In genomic region chr1:179667450-179667849, GRCm38 (mm10) we compare ENCODE assay signal across 8 mouse cellular contexts. TPM values are rescaled to one million over a fixed set of nuclear protein-coding genes. Genes with fewer than 3 reads are reported as not detected.
A peak's percentile ranks its signal among the peaks of the same experiment; 100 is the strongest.
DNase-seq lines count a peak whose midpoint lies in the region; ATAC-seq and TF ChIP-seq lines count a peak whose summit lies in the region.

No protein-coding gene starts in this region.

- H3K4me3 ChIP-seq in C2C12 (ENCODE audit: insufficient read depth, poor library complexity, severe bottlenecking), result peak overlapping the region; percentile 61
- H3K4me3 ChIP-seq in forebrain, embryonic 13.5 days, result peak overlapping the region; percentile 70
- H3K4me3 ChIP-seq in liver, embryonic 13.5 days (replicated peaks), result peak overlapping the region; percentile 67

- H3K4me2 ChIP-seq in forebrain, embryonic 13.5 days, result peak overlapping the region; percentile 68
- H3K4me2 ChIP-seq in liver, embryonic 13.5 days, result peak overlapping the region; percentile 79

- H3K9ac ChIP-seq in forebrain, embryonic 13.5 days, result peak overlapping the region; percentile 77
- peak overlapping the region; percentile 64 for H3K9ac ChIP-seq in liver, embryonic 13.5 days

- H3ac ChIP-seq in C2C12 (ENCODE audit: control insufficient read depth, insufficient read length, low read depth), result peak overlapping the region; percentile 84

- peaks cover 3% of the 10 kb centered on the region for H3K79me3 ChIP-seq in C2C12 (ENCODE audit: low read depth)

- H3K4me1 ChIP-seq in forebrain, embryonic 13.5 days, result peaks cover 16% of the 10 kb centered on the region
- peaks cover 16% of the 10 kb centered on the region for H3K4me1 ChIP-seq in liver, embryonic 13.5 days (replicated peaks)

- WGBS in forebrain, embryonic 13.5 days, result 8% methylated on average over 7 of the region's 7 CpGs
- WGBS in liver, embryonic 13.5 days (ENCODE audit: insufficient replicate concordance), result 41% methylated on average over 7 of the region's 7 CpGs

- no peaks in the 10 kb centered on the region for H3K27me3 ChIP-seq in C2C12 (ENCODE audit: control insufficient read depth, insufficient read depth, insufficient read length)
- no peaks in the 10 kb centered on the region for H3K27me3 ChIP-seq in forebrain, embryonic 13.5 days
- peaks cover 48% of the 10 kb centered on the region for H3K27me3 ChIP-seq in liver, embryonic 13.5 days

- TF ChIP-seq CTCF in C2C12 (IDR thresholded peaks at IDR 0.05; ENCODE audit: control insufficient read depth, insufficient read depth, insufficient read length), result no peak

- H3K9me3 ChIP-seq in forebrain, embryonic 13.5 days (replicated peaks), result no peaks in the 10 kb centered on the region
- H3K9me3 ChIP-seq in liver, embryonic 13.5 days (replicated peaks), result no peaks in the 10 kb centered on the region

- DNase-seq in gastrocnemius, adult 18-20 months (ENCODE audit: low spot score), result peak; percentile 34
- no peak for DNase-seq in gastrocnemius, postnatal 36 days
- DNase-seq in liver, embryonic 13.5 days, result no peak
- DNase-seq in urinary bladder, postnatal 36 days (ENCODE audit: low spot score in 2 of 2), result no peak
- DNase-seq in adrenal gland, adult (ENCODE audit: inconsistent age in 2 of 2, low spot score in 1 of 2), result no peak
- DNase-seq in adrenal gland, postnatal 25 days, result no peak

- H3K36me3 ChIP-seq in C2C12 (ENCODE audit: control insufficient read depth, insufficient read depth), result peaks cover 3% of the 10 kb centered on the region
- H3K36me3 ChIP-seq in forebrain, embryonic 13.5 days (ENCODE audit: poor library complexity, severe bottlenecking), result peaks cover 8% of the 10 kb centered on the region
- no peaks in the 10 kb centered on the region for H3K36me3 ChIP-seq in liver, embryonic 13.5 days

- peak; percentile 26; the same call in 1 of the 2 replicates for ATAC-seq in forebrain, embryonic 13.5 days
- no peak for ATAC-seq in liver, embryonic 13.5 days (ENCODE audit: low read depth)

- peak overlapping the region; percentile 75 for H3K27ac ChIP-seq in forebrain, embryonic 13.5 days
- no peak overlapping the region for H3K27ac ChIP-seq in liver, embryonic 13.5 days

- intact Hi-C loops in gastrocnemius, postnatal 36 days (cut with DNase I), result no loop called here

- no peaks in the 10 kb centered on the region for H3K79me2 ChIP-seq in C2C12 (ENCODE audit: control insufficient read depth, insufficient read depth)

TF ChIP-seq in C2C12, 6 proteins besides CTCF, POLR2A, EP300 and RAD21:
- TF ChIP-seq MYOG (IDR thresholded peaks at IDR 0.05; ENCODE audit: control insufficient read depth, extremely low read depth, insufficient read length) (no peak), MAX (IDR thresholded peaks at IDR 0.05) (no peak), MYOD1 (IDR thresholded peaks at IDR 0.05; ENCODE audit: control insufficient read depth, insufficient read length, low read depth) (no peak), FOSL1 (IDR thresholded peaks at IDR 0.05; ENCODE audit: insufficient read depth, low read length, poor library complexity, severe bottlenecking) (no peak), CEBPB (IDR thresholded peaks at IDR 0.05; ENCODE audit: low read depth) (no peak), USF1 (IDR thresholded peaks at IDR 0.05; ENCODE audit: low read depth) (no peak)

RNA-seq across cellular contexts. Expression of gene Sccpdh, which starts 0.6 kb away (rescaled TPM):
- 10 to 100 TPM; 38.7 to 41.2 TPM for total RNA-seq in gastrocnemius, adult 18-20 months (2021)
- total RNA-seq in gastrocnemius, postnatal 36 days (2021), result 10 to 100 TPM; 28.7 to 33.0 TPM
- 19.1 TPM for polyA plus RNA-seq in C2C12 (2012; fragmentation: generic; extraction: Trizol)
- polyA plus RNA-seq in forebrain, embryonic 13.5 days (2015; fragmentation: Nextera tagmentation; extraction: Ambion mirVana), result 87.5 and 91.5 TPM in 2 replicates
- 11.4 and 13.0 TPM in 2 replicates for polyA plus RNA-seq in liver, embryonic 13.5 days (2015; fragmentation: Nextera tagmentation; extraction: Ambion mirVana)
- total RNA-seq in adrenal gland, postnatal 25 days (2021), result 37.3 and 41.0 TPM in 2 replicates
